Comparison of ENCODE assay signal across 8 mouse cellular contexts in genomic region chr11:76397650-76398311, GRCm38 (mm10). TPM values are rescaled to one million over a fixed set of nuclear protein-coding genes. Genes with fewer than 3 reads are reported as not detected.
DNase-seq lines count a peak whose midpoint lies in the region; ATAC-seq lines count a peak whose summit lies in the region.

No protein-coding gene starts in this region.

- ATAC-seq in erythroblast, adult 5-6 weeks (replicated peaks; ENCODE audit: low FRiP score, poor library complexity, severe bottlenecking): no peak
- ATAC-seq in megakaryocyte, adult 5-6 weeks (ENCODE audit: poor library complexity, severe bottlenecking): peak; percentile 33

- no peaks in the 10 kb centered on the region for H3K36me3 ChIP-seq in erythroblast, embryonic 14.5 days (ENCODE audit: control insufficient read depth)

- H3K27me3 ChIP-seq in erythroblast, embryonic 14.5 days (ENCODE audit: control insufficient read depth): peaks cover 60% of the 10 kb centered on the region

- peak overlapping the region; percentile 67 for H3K4me3 ChIP-seq in erythroblast, embryonic 14.5 days (replicated peaks)

- DNase-seq in adrenal gland, postnatal 25 days: peak; percentile 50
- DNase-seq in gastrocnemius, postnatal 4 days (ENCODE audit: low spot score in 2 of 2): peak; percentile 32 to 64
- DNase-seq in kidney, adult 9 months: peak; percentile 24
- DNase-seq in testis, postnatal 14 days (ENCODE audit: low spot score): peak; percentile 24
- no peak for DNase-seq in frontal cortex, postnatal 10 days (ENCODE audit: low spot score in 2 of 2)

- peaks cover 26% of the 10 kb centered on the region for H3K4me1 ChIP-seq in erythroblast, embryonic 14.5 days (ENCODE audit: control insufficient read depth)

- H3K9me3 ChIP-seq in erythroblast, embryonic 14.5 days (ENCODE audit: control insufficient read depth, low read length): no peaks in the 10 kb centered on the region

RNA-seq across cellular contexts. Expression of gene Nxn, which starts 1.2 kb away (rescaled TPM):
- 0.04 and 0.08 TPM in 2 replicates for polyA plus RNA-seq in erythroblast, embryonic 14.5 days (2012)
- total RNA-seq in erythroblast, adult 5-6 weeks (2015; ENCODE audit: low replicate concordance): 5.0 and 9.0 TPM in 2 replicates
- total RNA-seq in erythroblast, adult 5-6 weeks (2017; ENCODE audit: low replicate concordance): 3.2 and 3.7 TPM in 2 replicates
- 23.8 and 29.5 TPM in 2 replicates for total RNA-seq in adrenal gland, postnatal 25 days (2021)
- 10 to 100 TPM; 59.8 to 60.9 TPM for total RNA-seq in gastrocnemius, postnatal 4 days (2021)
- 9.4 and 15.1 TPM in 2 replicates for total RNA-seq in megakaryocyte, adult 5-6 weeks (2015)
- total RNA-seq in megakaryocyte, adult 5-6 weeks (2017): 8.7 and 12.3 TPM in 2 replicates

RNA-seq across cellular contexts. Expression of gene Timm22, which starts 9.0 kb away (rescaled TPM):
- polyA plus RNA-seq in erythroblast, embryonic 14.5 days (2012): 0.77 and 1.0 TPM in 2 replicates
- total RNA-seq in erythroblast, adult 5-6 weeks (2015; ENCODE audit: low replicate concordance): 5.4 and 6.3 TPM in 2 replicates
- total RNA-seq in erythroblast, adult 5-6 weeks (2017; ENCODE audit: low replicate concordance): 1.6 and 1.7 TPM in 2 replicates
- total RNA-seq in adrenal gland, postnatal 25 days (2021): 38.9 and 47.4 TPM in 2 replicates
- 10 to 100 TPM; 48.7 TPM for total RNA-seq in gastrocnemius, postnatal 4 days (2021)
- total RNA-seq in megakaryocyte, adult 5-6 weeks (2015): 10.5 and 11.0 TPM in 2 replicates
- total RNA-seq in megakaryocyte, adult 5-6 weeks (2017): 6.5 and 10.3 TPM in 2 replicates

Comparison
In these comparisons a context has a peak if more than half of its experiments do, and no peak if none do; other contexts are left out.
1. DNase-seq: peak in adrenal gland, postnatal 25 days (single experiment), gastrocnemius, postnatal 4 days (2 of 2), kidney, adult 9 months (single experiment) and testis, postnatal 14 days (single experiment); none in frontal cortex, postnatal 10 days (0 of 2).